Mouse (Mus musculus) embryonic facial prominence, embryonic 14.5 days (tissue): ENCODE measurements around the gene Ryr1. TPM values are rescaled to one million over a fixed set of nuclear protein-coding genes. Genes with fewer than 3 reads are reported as not detected.
"Not testable (repeated sequence)": the region's sequence is repeated elsewhere in the genome, so short reads cannot be mapped to it uniquely, and the experiment has no call there.

Experiments used
- ATAC-seq: fragments of 200-750 bp; cut with Nextera tagmentation; 2 replicates; pipeline ENCODE4 v1.8.0; 2017; ENCODE audit warnings: low read depth, moderate number of reproducible peaks, moderate TSS enrichment
- DNase-seq: peaks from one replicate; pipeline ENCODE4 v3.0.0-alpha.2; 2015; ENCODE audit warnings: low spot score
- H3K27ac ChIP-seq: fragments of 300-500 bp; sonication (generic); replicated peaks from 2 replicates; pipeline ENCODE4 v1.5.1; 2014; ENCODE audit warnings: low read depth, mild to moderate bottlenecking, low read length, moderate library complexity
- H3K27me3 ChIP-seq: fragments of 300-500 bp; sonication (generic); replicated peaks from 2 replicates; pipeline ENCODE4 v1.6.1; 2014; ENCODE audit warnings: low read length; ENCODE audit not compliant: control insufficient read depth, insufficient read depth
- H3K36me3 ChIP-seq: fragments of 300-500 bp; sonication (generic); 2 replicates; pipeline ENCODE4 v1.6.1; 2014; ENCODE audit warnings: low read length, mixed read lengths; ENCODE audit not compliant: control insufficient read depth, insufficient read depth
- H3K4me1 ChIP-seq: fragments of 300-500 bp; sonication (generic); 2 replicates; pipeline ENCODE4 v1.6.1; 2014; ENCODE audit warnings: antibody characterized with exemption, low read length; ENCODE audit not compliant: control insufficient read depth, insufficient read depth
- H3K4me2 ChIP-seq: fragments of 300-500 bp; sonication (generic); 2 replicates; pipeline ENCODE4 v1.6.1; 2014; ENCODE audit warnings: low read depth, mild to moderate bottlenecking, low read length, moderate library complexity, mixed read lengths
- H3K4me3 ChIP-seq: fragments of 300-500 bp; sonication (generic); 2 replicates; pipeline ENCODE4 v1.5.1; 2014; ENCODE audit warnings: low read depth, mild to moderate bottlenecking, low read length
- H3K9ac ChIP-seq: fragments of 300-500 bp; sonication (generic); 2 replicates; pipeline ENCODE4 v1.6.1; 2014; ENCODE audit warnings: low read depth, mild to moderate bottlenecking, low read length, moderate library complexity, mixed read lengths
- H3K9me3 ChIP-seq: fragments of 300-500 bp; sonication (generic); 2 replicates; pipeline ENCODE4 v1.6.1; 2016; ENCODE audit warnings: low read length; ENCODE audit not compliant: control insufficient read depth
- WGBS: fragments of 180-500 bp; shearing (Covaris S2); extraction: QIAGEN DNeasy Blood & Tissue Kit; methylation state at CpG from one replicate; pipeline ENCODE4 v1.1.7; 2014; 5-methylcytosine and 5-hydroxymethylcytosine counted together
- polyA plus RNA-seq: library from polyadenylated mRNA; unstranded; fragments of >200 nt; fragmentation: Nextera tagmentation; extraction: Ambion mirVana; gene quantifications from 2 replicates; pipeline ENCODE4 v1.2.1, GENCODE M21; 2014

The Ryr1 gene
- polyA plus RNA-seq, 1 experiment from 2014 or later = 10.6 TPM

GRCm38 (mm10) chr7:29076977-29077376, 48.0 kb downstream of the Ryr1 start:
- Histone ChIP-seq H3K27me3 (no peaks in the 10 kb centered on the region), H3K9me3 (no peaks in the 10 kb centered on the region), H3K4me1 (no peaks in the 10 kb centered on the region), H3K4me3 (no peak overlapping the region), H3K9ac (no peak overlapping the region), H3K36me3 (no peaks in the 10 kb centered on the region), H3K4me2 (no peak overlapping the region), H3K27ac (no peak overlapping the region)
- no peak for DNase-seq
- no peak for ATAC-seq
- 74% methylated on average over 9 of the region's 9 CpGs for WGBS

- Histone ChIP-seq H3K36me3 (no peaks in the 10 kb centered on the region), H3K4me1 (no peaks in the 10 kb centered on the region), H3K4me2 (no peak overlapping the region), H3K9me3 (no peaks in the 10 kb centered on the region), H3K27me3 (peaks cover 6% of the 10 kb centered on the region), H3K9ac (no peak overlapping the region), H3K4me3 (no peak overlapping the region), H3K27ac (no peak overlapping the region)
- no peak for DNase-seq
- WGBS = 75% methylated on average over 6 of the region's 6 CpGs
- ATAC-seq = no peak
Measured at GRCm38 (mm10) chr7:29075208-29075607, 49.8 kb downstream of the Ryr1 start.

- H3K9me3 ChIP-seq = no peaks in the 10 kb centered on the region
- H3K4me2 ChIP-seq = no peak overlapping the region
- no peak overlapping the region for H3K9ac ChIP-seq
- 47% methylated on average over 11 of the region's 11 CpGs for WGBS
- H3K4me3 ChIP-seq = no peak overlapping the region
- no peaks in the 10 kb centered on the region for H3K4me1 ChIP-seq
- peak; percentile 4 for DNase-seq
- no peak for ATAC-seq
- H3K36me3 ChIP-seq = no peaks in the 10 kb centered on the region
- H3K27me3 ChIP-seq = peaks cover 6% of the 10 kb centered on the region
- no peak overlapping the region for H3K27ac ChIP-seq
Measured at GRCm38 (mm10) chr7:29072689-29073088, 52.3 kb downstream of the Ryr1 start.

GRCm38 (mm10) chr7:29071169-29071891, 53.6 kb downstream of the Ryr1 start:
- no peaks in the 10 kb centered on the region for H3K9me3 ChIP-seq
- no peaks in the 10 kb centered on the region for H3K36me3 ChIP-seq
- DNase-seq (peak; percentile 65), ATAC-seq (peak; percentile 84)
- peak overlapping the region; percentile 14; the same call in 1 of the 2 replicates for H3K9ac ChIP-seq
- peaks cover 6% of the 10 kb centered on the region for H3K27me3 ChIP-seq
- H3K27ac ChIP-seq = no peak overlapping the region
- H3K4me2 ChIP-seq = peak overlapping the region; percentile 67
- 9% methylated on average over 36 of the region's 42 CpGs for WGBS
- H3K4me1 ChIP-seq = no peaks in the 10 kb centered on the region
- peak overlapping the region; percentile 35 for H3K4me3 ChIP-seq

- Histone ChIP-seq H3K27ac (no peak overlapping the region), H3K4me3 (no peak overlapping the region), H3K4me2 (peak overlapping the region; percentile 67; the same call in 1 of the 2 replicates), H3K4me1 (no peaks in the 10 kb centered on the region), H3K36me3 (no peaks in the 10 kb centered on the region), H3K27me3 (peaks cover 6% of the 10 kb centered on the region), H3K9me3 (no peaks in the 10 kb centered on the region), H3K9ac (no peak overlapping the region)
- WGBS = 79% methylated on average over 12 of the region's 12 CpGs
- no peak for ATAC-seq
- no peak for DNase-seq
Measured at GRCm38 (mm10) chr7:29070364-29071168, 54.4 kb downstream of the Ryr1 start.

- H3K4me1 ChIP-seq = no peaks in the 10 kb centered on the region
- ATAC-seq = no peak
- H3K4me2 ChIP-seq = no peak overlapping the region
- DNase-seq = peak; percentile 14
- 24% methylated on average over 14 of the region's 15 CpGs for WGBS
- no peak overlapping the region for H3K27ac ChIP-seq
- H3K9ac ChIP-seq = no peak overlapping the region
- H3K36me3 ChIP-seq = no peaks in the 10 kb centered on the region
- peaks cover 6% of the 10 kb centered on the region for H3K27me3 ChIP-seq
- H3K4me3 ChIP-seq = no peak overlapping the region
- no peaks in the 10 kb centered on the region for H3K9me3 ChIP-seq
Measured at GRCm38 (mm10) chr7:29067758-29068157, 57.2 kb downstream of the Ryr1 start.

GRCm38 (mm10) chr7:29063476-29063875, 61.5 kb downstream of the Ryr1 start:
- not testable (repeated sequence) for DNase-seq, H3K9me3 ChIP-seq, ATAC-seq, H3K4me1 ChIP-seq, H3K4me3 ChIP-seq, H3K27me3 ChIP-seq, H3K4me2 ChIP-seq, H3K36me3 ChIP-seq, H3K27ac ChIP-seq, H3K9ac ChIP-seq
- WGBS = 71% methylated on average over 7 of the region's 7 CpGs

GRCm38 (mm10) chr7:29061522-29062037, 63.4 kb downstream of the Ryr1 start:
- H3K4me1 ChIP-seq = no peaks in the 10 kb centered on the region; the same call in 1 of the 2 replicates
- H3K36me3 ChIP-seq = no peaks in the 10 kb centered on the region
- H3K27me3 ChIP-seq = no peaks in the 10 kb centered on the region
- no peaks in the 10 kb centered on the region for H3K9me3 ChIP-seq
- peak; percentile 66 for ATAC-seq
- H3K4me3 ChIP-seq = no peak overlapping the region
- DNase-seq = peak; percentile 42
- peak overlapping the region; percentile 25; the same call in 1 of the 2 replicates for H3K4me2 ChIP-seq
- H3K27ac ChIP-seq = no peak overlapping the region
- H3K9ac ChIP-seq = no peak overlapping the region
- 8% methylated on average over 19 of the region's 19 CpGs for WGBS
